Mouse (Mus musculus) midbrain, embryonic 12.5 days (tissue): ENCODE data around the gene Hivep2. TPM values are rescaled to one million over a fixed set of nuclear protein-coding genes. Genes with fewer than 3 reads are reported as not detected.

ENCODE experiments used
- ATAC-seq: fragments of 200-750 bp; cut with Nextera tagmentation; 2 replicates; pipeline ENCODE4 v1.8.0; 2017; ENCODE audit warnings: low read depth, moderate TSS enrichment, moderate library complexity; ENCODE audit not compliant: low FRiP score
- H3K27ac ChIP-seq: fragments of 300-500 bp; sonication (generic); replicated peaks from 2 replicates; pipeline ENCODE4 v1.5.1; 2016; ENCODE audit warnings: mild to moderate bottlenecking
- H3K27me3 ChIP-seq: fragments of 300-500 bp; sonication (generic); 2 replicates; pipeline ENCODE4 v1.6.1; 2016; ENCODE audit warnings: mild to moderate bottlenecking
- H3K36me3 ChIP-seq: fragments of 300-500 bp; sonication (generic); 2 replicates; pipeline ENCODE4 v1.6.1; 2016
- H3K4me1 ChIP-seq: fragments of 300-500 bp; sonication (generic); 2 replicates; pipeline ENCODE4 v1.6.1; 2016
- H3K4me2 ChIP-seq: fragments of 300-500 bp; sonication (generic); replicated peaks from 2 replicates; pipeline ENCODE4 v1.6.1; 2016; ENCODE audit warnings: mild to moderate bottlenecking, moderate library complexity
- H3K4me3 ChIP-seq: fragments of 300-500 bp; sonication (generic); 2 replicates; pipeline ENCODE4 v1.5.1; 2016; ENCODE audit warnings: mild to moderate bottlenecking
- H3K9ac ChIP-seq: fragments of 300-500 bp; sonication (generic); replicated peaks from 2 replicates; pipeline ENCODE4 v1.6.1; 2016; ENCODE audit warnings: mild to moderate bottlenecking, moderate library complexity
- H3K9me3 ChIP-seq: fragments of 300-500 bp; sonication (generic); 2 replicates; pipeline ENCODE4 v1.6.1; 2016; ENCODE audit warnings: mild to moderate bottlenecking
- WGBS: fragments of 180-500 bp; shearing (Covaris S2); methylation state at CpG from one replicate; pipeline ENCODE4 v1.1.7; 2016; 5-methylcytosine and 5-hydroxymethylcytosine counted together
- polyA plus RNA-seq: library from polyadenylated mRNA; unstranded; fragments of >200 nt; fragmentation: Nextera tagmentation; extraction: Ambion mirVana; gene quantifications from 2 replicates; pipeline ENCODE4 v1.2.1, GENCODE M21; 2016

Gene Hivep2
- polyA plus RNA-seq, 1 experiment from 2014 or later, result 6.5 TPM

DNA sequence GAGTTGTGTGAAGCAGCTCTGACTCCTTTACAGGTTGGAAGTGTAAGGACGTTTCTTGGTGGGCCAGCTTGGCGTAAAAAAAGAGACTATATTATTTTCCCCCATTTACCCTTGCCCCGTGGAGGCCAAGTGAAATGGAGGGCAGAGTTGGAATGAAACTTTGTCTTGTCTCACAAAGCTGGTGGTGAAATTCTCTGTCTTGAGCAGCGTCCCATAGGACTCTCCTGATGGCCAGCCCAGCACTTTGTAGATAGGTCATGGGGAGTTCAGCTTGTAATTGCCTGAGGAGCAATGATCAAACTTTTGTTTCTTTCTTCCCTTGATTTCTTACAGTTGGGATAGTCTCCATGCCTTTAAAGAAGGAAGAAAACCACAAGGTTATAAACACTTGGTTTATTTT lies 10.0 kb downstream of the Hivep2 start:
- Histone ChIP-seq H3K27me3 (no peaks in the 10 kb centered on the region), H3K36me3 (no peaks in the 10 kb centered on the region), H3K27ac (no peak overlapping the region), H3K9me3 (no peaks in the 10 kb centered on the region), H3K4me2 (no peak overlapping the region), H3K9ac (no peak overlapping the region), H3K4me3 (no peak overlapping the region), H3K4me1 (no peaks in the 10 kb centered on the region)
- WGBS, result 80% methylated on average over 4 of the region's 4 CpGs
- no peak for ATAC-seq

DNA sequence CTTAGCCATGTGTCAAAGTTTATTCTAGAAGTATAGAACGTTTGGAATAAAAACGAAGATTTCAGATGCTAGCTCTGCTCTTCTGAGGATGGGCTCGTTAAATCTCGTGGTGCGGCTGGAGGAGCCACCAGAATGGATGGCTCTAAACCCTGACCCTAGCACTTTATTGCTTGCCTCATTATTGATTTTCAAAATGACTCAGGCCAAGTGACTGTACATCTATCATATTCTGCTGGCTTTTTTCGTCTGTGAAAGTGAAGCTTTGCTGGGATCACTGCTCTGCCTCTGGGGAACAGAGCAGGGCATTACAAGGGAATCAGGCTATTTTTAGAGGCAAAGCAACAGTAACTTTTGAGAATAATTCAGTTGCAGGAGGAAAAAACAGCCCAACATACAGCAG lies 10.4 kb downstream of the Hivep2 start:
- no peak for ATAC-seq
- no peak overlapping the region for H3K4me3 ChIP-seq

DNA sequence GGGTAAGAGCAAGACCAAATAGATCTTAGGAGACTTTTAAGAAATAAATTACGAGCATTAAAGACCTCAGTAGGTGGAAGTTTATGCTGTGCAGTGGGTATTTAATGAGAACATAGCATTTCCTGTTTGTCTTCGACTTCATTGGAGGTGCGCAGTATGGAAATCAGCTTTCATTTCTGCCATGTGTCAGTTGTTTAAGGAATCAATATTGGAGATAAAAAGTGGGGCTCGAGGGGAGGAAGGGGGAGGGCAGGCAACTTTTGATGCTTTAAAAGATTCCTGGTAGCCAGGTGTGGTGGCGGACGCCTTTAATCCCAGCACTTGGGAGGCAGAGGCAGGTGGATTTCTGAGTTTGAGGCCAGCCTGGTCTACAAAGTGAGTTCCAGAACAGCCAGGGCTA lies 16.4 kb downstream of the Hivep2 start:
- H3K4me3 ChIP-seq, result peak overlapping the region; percentile 64
- H3K4me1 ChIP-seq, result peaks cover 10% of the 10 kb centered on the region
- ATAC-seq, result peak; percentile 17; the same call in 1 of the 2 replicates
- H3K27me3 ChIP-seq, result no peaks in the 10 kb centered on the region
- no peaks in the 10 kb centered on the region for H3K9me3 ChIP-seq
- no peak overlapping the region for H3K27ac ChIP-seq
- peak overlapping the region; percentile 84 for H3K4me2 ChIP-seq
- H3K36me3 ChIP-seq, result no peaks in the 10 kb centered on the region
- H3K9ac ChIP-seq, result no peak overlapping the region
- 73% methylated on average over 6 of the region's 6 CpGs for WGBS

More for the DNA sequence above, 10.4 kb downstream of the Hivep2 start:
- Histone ChIP-seq H3K4me1 (no peaks in the 10 kb centered on the region), H3K9ac (no peak overlapping the region), H3K4me2 (no peak overlapping the region), H3K9me3 (no peaks in the 10 kb centered on the region), H3K36me3 (no peaks in the 10 kb centered on the region), H3K27me3 (no peaks in the 10 kb centered on the region), H3K27ac (no peak overlapping the region)
- 74% methylated on average over 6 of the region's 6 CpGs for WGBS

DNA sequence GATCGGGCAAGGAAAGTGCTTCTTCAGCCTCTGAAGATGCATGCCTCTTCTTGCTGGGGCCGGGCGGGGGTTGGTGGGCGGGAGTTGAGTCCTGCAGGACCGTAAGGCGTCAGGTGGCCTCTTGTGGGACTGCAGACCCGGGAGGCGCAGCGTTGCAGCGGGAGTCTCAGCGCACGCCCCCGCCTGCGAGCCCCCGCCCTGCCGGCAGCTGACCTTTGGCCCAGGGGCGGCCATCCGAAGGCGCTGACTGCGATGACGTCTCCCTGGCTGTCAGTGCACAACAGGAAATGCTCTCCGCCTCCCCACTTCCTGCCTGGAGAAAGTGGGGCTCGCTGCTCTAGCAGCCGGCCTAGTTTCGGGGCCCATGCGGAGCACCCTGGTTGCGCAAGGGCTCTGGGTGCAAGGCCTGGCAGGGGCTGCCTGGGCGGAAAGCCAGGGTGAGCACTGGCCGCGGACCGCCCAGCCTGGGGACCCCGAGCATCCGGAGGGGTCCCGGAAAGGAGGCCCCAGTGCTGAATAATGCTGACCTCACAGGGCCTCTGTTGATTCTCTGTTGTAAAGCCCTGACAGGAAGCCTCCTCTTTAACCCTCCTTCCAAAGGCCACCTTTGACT lies 17.0 kb downstream of the Hivep2 start:
- no peaks in the 10 kb centered on the region for H3K27me3 ChIP-seq
- H3K9ac ChIP-seq, result peak overlapping the region; percentile 75
- under 1% methylated on average over 34 of the region's 34 CpGs for WGBS
- peaks cover 10% of the 10 kb centered on the region for H3K4me1 ChIP-seq
- H3K36me3 ChIP-seq, result no peaks in the 10 kb centered on the region
- peak overlapping the region; percentile 64 for H3K4me3 ChIP-seq
- peak overlapping the region; percentile 71 for H3K27ac ChIP-seq
- ATAC-seq, result peak; percentile 83
- no peaks in the 10 kb centered on the region for H3K9me3 ChIP-seq
- H3K4me2 ChIP-seq, result peak overlapping the region; percentile 84

DNA sequence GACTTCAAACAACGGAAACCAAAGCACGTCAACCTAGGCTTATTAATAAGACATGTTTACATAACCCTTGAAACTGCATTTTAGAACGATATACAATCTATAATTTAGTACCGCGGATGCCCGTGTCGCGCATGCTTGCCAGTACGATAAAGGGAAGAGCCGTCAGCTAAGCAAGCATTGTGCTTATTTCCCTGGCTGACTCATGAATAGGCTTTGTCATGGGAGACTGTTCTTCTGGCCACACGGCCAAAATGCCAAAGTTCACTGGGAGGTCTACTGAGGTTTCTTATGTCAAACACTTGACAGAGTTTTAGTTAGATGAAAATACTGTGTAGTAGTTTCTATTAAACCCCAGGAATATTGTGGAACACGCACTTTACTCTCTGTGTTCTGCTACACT lies 17.8 kb downstream of the Hivep2 start:
- H3K27ac ChIP-seq, result 0 out of 2 replicates have a peak overlapping the region, but pooled peaks have one; percentile 25
- ATAC-seq, result no peak
- H3K4me2 ChIP-seq, result peak overlapping the region; percentile 84; the same call in 1 of the 2 replicates
- H3K27me3 ChIP-seq, result no peaks in the 10 kb centered on the region
- H3K9ac ChIP-seq, result no peak overlapping the region
- H3K4me3 ChIP-seq, result no peak overlapping the region
- 57% methylated on average over 12 of the region's 12 CpGs for WGBS
- peaks cover 10% of the 10 kb centered on the region for H3K4me1 ChIP-seq
- H3K36me3 ChIP-seq, result no peaks in the 10 kb centered on the region
- H3K9me3 ChIP-seq, result no peaks in the 10 kb centered on the region

DNA sequence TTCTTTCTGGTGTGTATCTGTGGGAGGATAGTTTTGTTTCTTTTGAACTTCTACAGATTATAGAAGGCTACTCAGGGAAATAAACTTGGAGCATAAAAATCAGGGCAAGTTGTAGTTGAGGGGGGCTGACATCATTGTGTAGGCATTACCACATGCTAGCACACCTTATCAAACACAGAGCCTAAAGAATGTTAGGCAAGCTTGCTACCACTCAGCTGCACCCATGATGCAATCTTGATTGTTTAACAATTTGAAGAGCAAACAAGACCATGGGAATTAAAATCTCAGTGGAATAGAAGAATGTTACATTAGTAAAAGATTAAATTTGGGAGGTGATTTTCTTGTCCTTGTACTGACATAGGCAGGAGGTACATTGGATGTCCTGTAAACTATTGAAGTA lies 18.4 kb downstream of the Hivep2 start:
- Histone ChIP-seq H3K4me1 (peaks cover 10% of the 10 kb centered on the region), H3K36me3 (no peaks in the 10 kb centered on the region), H3K4me3 (no peak overlapping the region), H3K9ac (no peak overlapping the region), H3K27me3 (no peaks in the 10 kb centered on the region), H3K27ac (no peak overlapping the region), H3K4me2 (no peak overlapping the region), H3K9me3 (no peaks in the 10 kb centered on the region)
- no peak for ATAC-seq

DNA sequence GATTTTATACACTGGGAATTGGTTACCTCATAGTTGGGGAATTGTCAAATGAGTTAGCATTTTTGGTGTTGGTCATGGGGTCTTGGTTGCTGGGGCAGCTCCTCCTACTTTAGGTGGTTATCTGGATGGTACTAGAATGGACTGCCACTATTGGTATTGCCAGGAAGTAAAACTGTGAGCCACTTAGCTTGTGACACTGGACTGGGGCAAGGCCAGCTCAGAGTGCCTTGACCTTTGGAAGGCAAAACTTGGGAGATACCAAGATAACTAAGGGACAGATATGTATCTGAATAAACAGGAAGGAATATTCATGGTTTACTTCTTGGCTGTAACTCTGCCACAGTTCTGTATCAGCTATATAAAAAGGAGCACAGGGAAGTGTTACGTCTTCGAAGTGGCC lies 20.7 kb downstream of the Hivep2 start:
- H3K4me1 ChIP-seq, result peaks cover 10% of the 10 kb centered on the region
- ATAC-seq, result no peak
- H3K9ac ChIP-seq, result no peak overlapping the region
- WGBS, result 87% methylated on average over 2 of the region's 2 CpGs
- H3K27me3 ChIP-seq, result no peaks in the 10 kb centered on the region
- no peak overlapping the region for H3K4me2 ChIP-seq
- no peak overlapping the region for H3K4me3 ChIP-seq
- H3K9me3 ChIP-seq, result no peaks in the 10 kb centered on the region
- H3K36me3 ChIP-seq, result no peaks in the 10 kb centered on the region
- H3K27ac ChIP-seq, result no peak overlapping the region

DNA sequence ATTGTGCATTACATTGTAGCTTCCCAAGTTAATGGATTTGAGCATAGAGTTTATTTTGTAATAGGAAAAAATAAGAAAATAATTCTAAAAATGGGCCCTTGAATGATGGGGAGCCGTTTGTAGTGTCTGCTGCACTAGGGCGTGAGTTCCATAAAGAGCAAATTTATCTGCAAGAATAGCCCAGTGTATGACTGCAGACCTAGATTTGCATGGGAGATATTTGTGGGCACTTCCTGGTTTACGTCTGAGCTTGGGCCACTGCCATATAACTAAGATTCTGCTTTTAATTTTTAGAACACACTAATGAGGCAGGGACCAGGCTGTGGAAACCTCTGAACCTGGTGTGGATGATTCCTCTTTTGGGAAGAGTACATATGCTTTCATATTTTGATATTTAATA lies 21.5 kb downstream of the Hivep2 start:
- WGBS, result 88% methylated on average over 3 of the region's 3 CpGs
- no peaks in the 10 kb centered on the region for H3K9me3 ChIP-seq
- H3K4me1 ChIP-seq, result peaks cover 10% of the 10 kb centered on the region
- H3K36me3 ChIP-seq, result no peaks in the 10 kb centered on the region
- H3K27ac ChIP-seq, result no peak overlapping the region
- H3K4me3 ChIP-seq, result no peak overlapping the region
- ATAC-seq, result no peak
- H3K9ac ChIP-seq, result no peak overlapping the region
- no peak overlapping the region for H3K4me2 ChIP-seq
- H3K27me3 ChIP-seq, result no peaks in the 10 kb centered on the region

DNA sequence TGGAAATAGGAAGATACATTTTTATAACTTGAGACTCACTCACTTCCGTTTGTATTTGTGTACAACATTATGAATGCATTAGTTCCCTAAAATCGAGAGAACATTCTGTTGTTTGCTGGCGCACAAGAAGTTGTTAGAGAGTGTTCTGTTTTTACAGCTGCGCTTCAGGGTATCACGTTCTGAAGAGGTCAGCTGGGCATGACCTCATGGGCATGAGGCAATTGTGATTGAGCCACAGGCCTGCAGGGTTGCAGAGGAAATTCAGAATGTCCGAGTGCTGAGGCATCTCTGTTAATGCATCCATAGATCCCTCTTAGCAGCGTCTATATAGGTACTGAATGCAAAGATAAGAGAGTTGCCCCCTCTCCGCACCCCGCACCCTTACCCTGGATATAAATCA lies 22.4 kb downstream of the Hivep2 start:
- Histone ChIP-seq H3K9me3 (no peaks in the 10 kb centered on the region), H3K4me3 (no peak overlapping the region), H3K27me3 (no peaks in the 10 kb centered on the region), H3K9ac (no peak overlapping the region), H3K4me1 (0 out of 2 replicates have a peak, but pooled peaks cover 5% of the 10 kb centered on the region), H3K36me3 (no peaks in the 10 kb centered on the region), H3K27ac (no peak overlapping the region), H3K4me2 (no peak overlapping the region)
- no peak for ATAC-seq
- WGBS, result 73% methylated on average over 9 of the region's 9 CpGs

DNA sequence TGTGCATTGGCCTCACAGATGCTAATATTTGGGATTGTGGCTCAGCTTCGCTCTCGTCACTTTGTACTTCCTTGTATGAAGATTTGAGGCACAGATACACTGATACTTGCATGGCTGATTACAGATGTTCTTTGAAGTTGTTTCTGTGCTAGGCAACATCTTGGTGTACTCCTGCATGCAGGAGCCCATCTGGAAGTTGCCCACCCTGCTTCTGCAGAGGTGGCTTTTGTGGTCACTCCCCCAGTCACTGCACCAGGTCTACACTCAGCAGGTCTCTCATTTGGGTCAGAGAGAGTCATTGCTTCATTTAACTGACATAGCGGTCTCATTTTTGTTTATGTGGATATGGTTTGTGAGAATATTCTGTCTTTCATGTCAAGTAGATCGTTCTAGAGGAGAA lies 22.9 kb downstream of the Hivep2 start:
- H3K27me3 ChIP-seq, result no peaks in the 10 kb centered on the region
- WGBS, result 92% methylated on average over 4 of the region's 4 CpGs
- no peaks in the 10 kb centered on the region for H3K9me3 ChIP-seq
- 0 out of 2 replicates have a peak, but pooled peaks cover 2% of the 10 kb centered on the region for H3K4me1 ChIP-seq
- no peak overlapping the region for H3K27ac ChIP-seq
- no peak overlapping the region for H3K4me2 ChIP-seq
- no peaks in the 10 kb centered on the region for H3K36me3 ChIP-seq
- H3K4me3 ChIP-seq, result no peak overlapping the region
- H3K9ac ChIP-seq, result no peak overlapping the region
- ATAC-seq, result no peak

DNA sequence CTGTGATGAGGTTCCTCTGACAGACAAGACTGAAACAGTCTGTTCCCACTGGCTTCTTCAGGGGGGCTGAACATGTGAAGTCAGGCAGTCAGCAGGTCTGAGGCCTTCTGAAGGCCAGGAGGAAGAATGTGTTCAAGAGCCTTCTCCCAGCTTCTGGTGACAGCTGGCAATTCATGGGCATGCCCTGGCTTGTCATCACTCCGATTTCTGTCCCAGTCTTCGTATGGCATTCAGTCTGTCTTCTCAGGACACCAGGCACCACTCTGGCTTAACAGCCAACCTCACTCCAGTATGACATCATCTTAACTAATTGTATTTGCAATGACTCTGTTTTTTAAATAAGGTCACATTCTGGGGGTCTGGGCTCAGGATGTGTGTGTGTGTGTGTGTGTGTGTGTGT lies 25.0 kb downstream of the Hivep2 start:
- Histone ChIP-seq H3K27ac (no peak overlapping the region), H3K27me3 (no peaks in the 10 kb centered on the region), H3K4me2 (no peak overlapping the region), H3K4me3 (no peak overlapping the region), H3K9me3 (no peaks in the 10 kb centered on the region), H3K9ac (no peak overlapping the region), H3K4me1 (no peaks in the 10 kb centered on the region), H3K36me3 (no peaks in the 10 kb centered on the region)
- WGBS, result 92% methylated on average over 2 of the region's 2 CpGs
- ATAC-seq, result no peak

DNA sequence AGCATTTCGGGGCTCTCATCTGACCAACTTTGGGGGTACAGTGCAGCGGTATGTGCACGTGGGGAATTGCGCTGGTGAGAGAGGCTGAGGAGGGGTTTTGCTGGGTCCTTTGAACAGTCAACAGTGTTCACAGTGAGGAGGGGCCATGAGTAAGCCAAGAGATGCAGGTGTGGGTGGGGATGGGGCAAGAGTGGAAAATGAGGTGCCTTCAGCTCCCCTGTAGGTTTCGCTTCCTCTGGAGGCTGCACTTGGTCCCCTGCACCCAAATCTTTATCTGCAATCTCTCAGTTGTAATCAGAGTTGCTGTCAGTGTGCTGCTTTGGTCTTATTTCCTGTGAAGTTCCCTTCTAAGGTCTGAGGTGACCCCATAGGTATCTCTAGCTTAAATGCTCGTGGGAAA lies 27.5 kb downstream of the Hivep2 start:
- ATAC-seq, result no peak
- 82% methylated on average over 6 of the region's 6 CpGs for WGBS
- no peak overlapping the region for H3K4me3 ChIP-seq
- no peak overlapping the region for H3K27ac ChIP-seq
- H3K36me3 ChIP-seq, result no peaks in the 10 kb centered on the region
- no peak overlapping the region for H3K4me2 ChIP-seq
- no peaks in the 10 kb centered on the region for H3K27me3 ChIP-seq
- no peaks in the 10 kb centered on the region for H3K4me1 ChIP-seq
- no peak overlapping the region for H3K9ac ChIP-seq
- H3K9me3 ChIP-seq, result no peaks in the 10 kb centered on the region

DNA sequence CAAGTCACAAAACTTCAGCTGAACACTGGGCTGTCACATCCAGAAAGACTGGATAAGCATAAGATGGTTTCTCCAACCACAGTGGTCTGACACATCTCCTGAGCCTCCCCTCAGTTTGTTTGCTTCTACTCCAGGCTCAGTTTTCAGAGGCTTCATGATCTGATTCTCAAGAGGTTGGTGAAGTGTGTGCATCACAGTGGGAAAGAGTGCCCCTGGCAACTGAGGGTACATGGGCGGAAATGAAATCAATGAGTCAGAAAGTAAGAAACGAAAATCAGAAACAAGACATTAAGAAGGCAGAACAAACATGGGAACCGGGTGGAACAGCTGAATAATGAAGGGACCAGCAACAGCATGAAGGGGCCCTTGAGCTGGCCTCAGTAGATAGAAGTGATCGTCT lies 31.5 kb downstream of the Hivep2 start:
- WGBS, result 91% methylated on average over 4 of the region's 4 CpGs

More for the DNA sequence above, 31.5 kb downstream of the Hivep2 start:
- Histone ChIP-seq H3K36me3 (no peaks in the 10 kb centered on the region), H3K9me3 (no peaks in the 10 kb centered on the region), H3K27me3 (no peaks in the 10 kb centered on the region), H3K4me2 (no peak overlapping the region), H3K27ac (no peak overlapping the region), H3K4me1 (no peaks in the 10 kb centered on the region), H3K9ac (no peak overlapping the region), H3K4me3 (no peak overlapping the region)
- no peak for ATAC-seq
